Mouse (Mus musculus) liver, adult 2 months (tissue): Measurements from ENCODE around the gene Hydin. TPM values are rescaled to one million over a fixed set of nuclear protein-coding genes. Genes with fewer than 3 reads are reported as not detected.
A peak's percentile ranks its signal among the peaks of the same experiment; 100 is the strongest.
"Not testable (repeated sequence)": the region's sequence is repeated elsewhere in the genome, so short reads cannot be mapped to it uniquely, and the experiment has no call there.

Experiments used
- DNase-seq: peaks from one replicate; pipeline ENCODE4 v3.0.0-alpha.2; 2011; ENCODE audit warnings: low read depth, low spot score; ENCODE audit errors: extremely low read depth
- H3K27ac ChIP-seq: fragments of 200-500 bp; replicated peaks from 2 replicates; pipeline ENCODE4 v1.5.1; 2012; ENCODE audit warnings: low read depth, mild to moderate bottlenecking, control low read depth, inconsistent platforms, low read length; ENCODE audit not compliant: insufficient read depth
- H3K27me3 ChIP-seq: fragments of 200-500 bp; 2 replicates; pipeline ENCODE4 v1.6.1; 2012; ENCODE audit warnings: mild to moderate bottlenecking, moderate library complexity, low read length, inconsistent platforms; ENCODE audit not compliant: control insufficient read depth, insufficient read depth
- H3K36me3 ChIP-seq: fragments of 200-500 bp; 2 replicates; pipeline ENCODE4 v1.6.1; 2012; ENCODE audit warnings: low read length, inconsistent platforms; ENCODE audit not compliant: control insufficient read depth, insufficient read depth
- H3K4me1 ChIP-seq: fragments of 200-500 bp; 2 replicates; pipeline ENCODE4 v1.6.1; 2011; ENCODE audit warnings: low read length; ENCODE audit not compliant: control insufficient read depth, insufficient read depth
- H3K4me3 ChIP-seq: fragments of 200-500 bp; 2 replicates; pipeline ENCODE4 v1.5.1; 2011; ENCODE audit warnings: low read depth, mild to moderate bottlenecking, control low read depth, low read length, moderate library complexity; ENCODE audit not compliant: insufficient read depth
- H3K79me2 ChIP-seq: fragments of 200-500 bp; 2 replicates; pipeline ENCODE4 v1.6.1; 2012; ENCODE audit warnings: inconsistent platforms, mild to moderate bottlenecking, low read length, moderate library complexity; ENCODE audit not compliant: control insufficient read depth, insufficient read depth
- H3K9ac ChIP-seq: fragments of 200-500 bp; 2 replicates; pipeline ENCODE4 v1.6.1; 2012; ENCODE audit warnings: low read depth, mild to moderate bottlenecking, control low read depth, inconsistent platforms, low read length
- CTCF ChIP-seq: fragments of 200-500 bp; IDR thresholded peaks from 2 replicates; pipeline ENCODE4 v1.5.1; 2011; ENCODE audit warnings: low read depth, low read length, control low read depth
- POLR2A ChIP-seq: fragments of 200-500 bp; IDR thresholded peaks from 2 replicates; pipeline ENCODE4 v1.6.1; 2011; ENCODE audit warnings: low read length, control low read depth; ENCODE audit not compliant: insufficient read depth; ENCODE audit errors: extremely low read depth
- WGBS: fragments of 180-500 bp; shearing (Covaris S2); methylation state at CpG from one replicate; pipeline ENCODE4 v1.1.7; 2018; 5-methylcytosine and 5-hydroxymethylcytosine counted together
- polyA plus RNA-seq: library from polyadenylated mRNA; depleted of rRNA; stranded (reverse); fragments of >200 nt; gene quantifications from 2 replicates; pipeline ENCODE4 v1.2.3, GENCODE M21; 2012
- total RNA-seq: library from RNA; depleted of rRNA; stranded (reverse); fragments of >200 nt; gene quantifications from 2 replicates; pipeline ENCODE4 v1.2.3, GENCODE M21; 2014

Gene Hydin
- total and polyA plus RNA-seq, 2 experiments: under 0.01 TPM; not detected in 1

- H3K4me1 ChIP-seq: no peaks in the 10 kb centered on the region
- TF ChIP-seq POLR2A (no peak), CTCF (no peak)
- no peak for DNase-seq
- no peaks in the 10 kb centered on the region for H3K79me2 ChIP-seq
- H3K9ac ChIP-seq: no peak overlapping the region
- no peak overlapping the region for H3K4me3 ChIP-seq
- H3K36me3 ChIP-seq: no peaks in the 10 kb centered on the region
- H3K27me3 ChIP-seq: no peaks in the 10 kb centered on the region
- WGBS: 80% methylated on average over 13 of the region's 13 CpGs
- H3K27ac ChIP-seq: no peak overlapping the region
Measured at GRCm38 (mm10) chr8:110372836-110373235, 106.1 kb downstream of the Hydin start.

GRCm38 (mm10) chr8:110373695-110374094 lies 106.9 kb downstream of the Hydin start:
- Histone ChIP-seq H3K9ac (no peak overlapping the region), H3K4me1 (no peaks in the 10 kb centered on the region)
- no peak for DNase-seq

DNA sequence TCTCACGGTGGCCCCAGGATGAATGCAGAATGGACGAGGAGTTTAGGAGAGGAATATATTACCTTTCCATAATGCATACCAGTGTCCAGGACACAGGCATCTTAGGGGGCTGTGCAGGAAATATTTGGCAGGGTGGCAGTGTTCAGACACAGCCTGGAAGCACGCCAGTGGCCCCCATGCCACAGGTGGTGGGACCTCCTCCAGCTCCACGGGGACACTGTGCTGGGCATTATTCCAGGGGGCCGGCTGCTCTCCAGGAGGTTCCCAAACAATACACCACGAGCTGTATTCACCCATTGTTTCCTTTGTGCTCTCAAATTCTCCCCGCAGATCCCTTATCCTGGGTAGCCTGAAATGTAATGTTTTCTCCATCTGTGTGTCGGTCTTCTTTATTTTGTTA lies 116.0 kb downstream of the Hydin start:
- DNase-seq: no peak
- WGBS: 60% methylated on average over 8 of the region's 8 CpGs
- Histone ChIP-seq H3K9ac (no peak overlapping the region), H3K27ac (no peak overlapping the region), H3K27me3 (no peaks in the 10 kb centered on the region), H3K4me1 (no peaks in the 10 kb centered on the region), H3K79me2 (no peaks in the 10 kb centered on the region), H3K36me3 (no peaks in the 10 kb centered on the region), H3K4me3 (no peak overlapping the region)
- TF ChIP-seq CTCF (no peak), POLR2A (no peak)

More at GRCm38 (mm10) chr8:110373695-110374094, 106.9 kb downstream of the Hydin start:
- 84% methylated on average over 4 of the region's 4 CpGs for WGBS
- H3K27ac ChIP-seq: no peak overlapping the region
- H3K4me3 ChIP-seq: no peak overlapping the region
- no peaks in the 10 kb centered on the region for H3K27me3 ChIP-seq
- H3K36me3 ChIP-seq: no peaks in the 10 kb centered on the region
- TF ChIP-seq POLR2A: no peak
- TF ChIP-seq CTCF: no peak
- no peaks in the 10 kb centered on the region for H3K79me2 ChIP-seq

GRCm38 (mm10) chr8:110384632-110385031 lies 117.9 kb downstream of the Hydin start:
- not testable (repeated sequence) for H3K4me1 ChIP-seq, H3K79me2 ChIP-seq, H3K27ac ChIP-seq, H3K9ac ChIP-seq, DNase-seq, H3K4me3 ChIP-seq, H3K36me3 ChIP-seq, H3K27me3 ChIP-seq
- 87% methylated on average over 6 of the region's 6 CpGs for WGBS

GRCm38 (mm10) chr8:110395656-110396055 lies 128.9 kb downstream of the Hydin start:
- H3K4me3 ChIP-seq: no peak overlapping the region
- no peaks in the 10 kb centered on the region for H3K79me2 ChIP-seq
- no peak overlapping the region for H3K9ac ChIP-seq
- no peaks in the 10 kb centered on the region for H3K4me1 ChIP-seq
- TF ChIP-seq CTCF (no peak), POLR2A (no peak)
- 70% methylated on average over 4 of the region's 4 CpGs for WGBS
- no peak overlapping the region for H3K27ac ChIP-seq
- no peaks in the 10 kb centered on the region for H3K36me3 ChIP-seq
- no peaks in the 10 kb centered on the region for H3K27me3 ChIP-seq
- peak; percentile 6 for DNase-seq

- Histone ChIP-seq H3K4me1 (no peaks in the 10 kb centered on the region), H3K4me3 (no peak overlapping the region), H3K36me3 (no peaks in the 10 kb centered on the region), H3K9ac (no peak overlapping the region), H3K79me2 (no peaks in the 10 kb centered on the region), H3K27me3 (no peaks in the 10 kb centered on the region), H3K27ac (no peak overlapping the region)
- TF ChIP-seq CTCF: no peak
- TF ChIP-seq POLR2A: no peak
- WGBS: 86% methylated on average over 6 of the region's 6 CpGs
- DNase-seq: no peak
Measured at GRCm38 (mm10) chr8:110400536-110400935, 133.8 kb downstream of the Hydin start.
